Mouse (Mus musculus): ENCODE measurements around the gene Pcbd1.

- TF ChIP-seq EP300 (IDR thresholded peaks at IDR 0.05; ENCODE audit: low read depth) (no peak), CTCF (IDR thresholded peaks at IDR 0.05; ENCODE audit: low read depth) (no peak)
Measured at GRCm38 (mm10) chr10:61130959-61131358, 41.8 kb downstream of the Pcbd1 start.
